Mouse (Mus musculus): ENCODE data around the gene Mib2.

DNA sequence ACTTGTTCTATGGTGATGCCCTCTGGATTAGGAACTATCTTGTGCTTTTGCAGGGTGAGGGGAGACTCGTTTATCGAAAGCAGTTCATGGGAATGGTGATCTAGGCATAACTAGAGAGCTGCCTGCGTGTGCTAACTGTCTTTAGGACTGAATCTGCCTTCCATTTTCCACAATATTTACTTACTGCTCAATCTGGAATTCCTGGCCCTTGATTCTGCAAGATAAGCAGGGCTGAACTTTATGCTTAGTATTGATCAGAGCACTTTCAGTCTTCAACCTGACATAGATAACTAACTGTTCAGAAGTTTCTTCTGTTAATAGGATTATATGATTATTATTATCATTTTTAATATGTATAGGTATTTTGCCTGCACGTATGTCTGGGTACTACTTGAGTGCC is 63.9 kb downstream of the Mib2 start:
- TF ChIP-seq CTCF (IDR thresholded peaks at IDR 0.05; ENCODE audit: low read depth) (no peak), EP300 (IDR thresholded peaks at IDR 0.05; ENCODE audit: low read depth) (no peak)

Data from liver, embryonic 14.5 days (tissue).